Mouse (Mus musculus): Measurements from ENCODE around the gene Fmn2.

Gene Fmn2

DNA sequence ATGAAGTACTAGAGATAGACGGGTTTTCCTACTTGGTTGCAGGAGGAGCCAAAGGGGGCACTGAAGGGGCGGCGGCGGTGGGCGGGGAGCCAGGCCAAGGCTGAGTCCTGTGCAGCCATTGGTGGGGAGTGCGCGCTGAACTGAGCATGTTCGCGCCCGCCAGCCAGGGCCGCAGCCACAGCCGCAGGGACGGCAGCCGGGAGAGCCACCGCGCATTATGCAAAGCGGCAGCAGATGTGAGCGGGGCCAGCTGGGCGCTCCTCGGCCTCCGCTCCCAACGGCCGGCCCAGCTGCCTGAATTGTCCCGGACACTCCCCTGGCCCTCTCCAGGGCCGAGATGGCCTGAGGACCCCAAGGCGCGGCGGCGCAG is at the start of gene Fmn2:
Fmn2 (plus strand) TSS at position 165 of the 370 bp plus-strand sequence.
- DNase-seq, result peak; percentile 78 to 81

DNA sequence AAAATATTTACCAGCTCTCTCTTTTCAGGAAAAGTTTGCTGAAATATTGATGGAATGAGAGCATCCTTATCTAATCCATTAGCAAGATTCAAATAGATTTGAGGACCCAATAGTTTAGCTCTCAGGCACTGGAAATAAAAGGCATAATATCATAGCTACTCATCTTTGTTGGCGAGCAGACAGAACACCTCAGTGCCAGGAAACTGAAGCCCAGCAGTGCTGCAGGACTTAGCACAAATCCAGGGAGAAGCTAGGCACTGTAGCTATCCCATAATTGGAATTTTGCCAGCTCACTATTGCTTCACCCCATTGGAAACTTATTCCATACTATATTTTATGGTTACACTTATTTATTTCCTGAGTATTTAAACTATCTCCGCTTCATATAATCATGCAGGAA is 46.5 kb upstream of the Fmn2 start:
- DNase-seq, result no peak

DNA sequence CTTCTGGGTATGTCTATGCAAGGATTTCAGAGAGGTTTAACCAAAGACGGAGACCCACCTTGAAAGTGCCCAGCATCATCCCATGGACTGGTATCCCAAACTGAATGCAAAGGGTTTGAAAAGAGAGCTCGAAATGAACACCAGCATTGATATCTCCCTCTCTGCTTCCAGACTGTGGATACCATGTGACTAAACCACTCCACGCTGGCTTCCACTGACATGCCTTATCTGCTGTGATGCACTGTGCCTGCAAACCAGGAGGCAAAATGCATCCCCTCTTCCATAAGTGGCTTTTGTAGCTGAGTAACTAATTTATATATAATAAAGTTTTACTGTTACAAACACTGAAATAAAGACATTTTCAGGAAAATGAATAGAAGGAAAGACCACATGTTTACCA is 36.2 kb upstream of the Fmn2 start:
- no peak for DNase-seq

DNA sequence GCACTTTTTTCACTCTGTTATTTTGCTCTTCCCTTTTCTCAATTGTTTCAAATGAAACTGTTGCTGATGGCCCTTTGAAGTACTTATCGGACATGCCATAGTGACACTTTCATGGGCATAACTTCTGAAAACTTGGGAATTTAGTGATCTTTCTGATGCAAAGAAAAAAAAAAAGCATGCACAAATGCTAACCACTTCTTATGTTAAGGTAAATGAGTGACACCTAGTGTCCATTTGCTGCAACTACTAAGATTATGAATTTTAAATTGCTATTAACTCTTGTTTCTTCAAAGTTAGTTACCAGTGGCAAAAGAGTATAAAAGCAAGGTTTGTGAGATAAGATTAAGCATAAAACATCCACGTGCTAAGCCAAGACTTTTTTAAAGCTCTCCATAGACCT is 35.4 kb upstream of the Fmn2 start:
- DNase-seq, result no peak

DNA sequence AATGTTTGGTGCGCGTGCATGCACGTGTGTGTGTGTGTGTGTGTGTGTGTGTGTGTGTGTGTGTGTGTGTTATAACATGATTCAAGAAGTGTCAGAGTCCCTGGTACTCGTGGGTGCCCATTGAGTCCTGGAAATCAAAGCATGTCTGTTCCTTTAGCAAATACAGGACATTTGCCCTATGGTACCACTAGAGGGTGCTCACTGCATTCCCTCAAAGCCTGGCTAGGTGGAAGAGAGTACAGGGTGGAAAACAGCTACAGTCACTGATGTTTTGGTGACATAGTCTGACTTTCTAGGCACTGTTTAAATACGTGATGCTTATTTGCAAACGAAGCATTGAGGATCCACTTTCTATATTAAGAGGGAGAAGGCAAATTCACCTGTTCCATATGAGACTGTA is 31.9 kb upstream of the Fmn2 start:
- DNase-seq, result peak; percentile 23 to 42

DNA sequence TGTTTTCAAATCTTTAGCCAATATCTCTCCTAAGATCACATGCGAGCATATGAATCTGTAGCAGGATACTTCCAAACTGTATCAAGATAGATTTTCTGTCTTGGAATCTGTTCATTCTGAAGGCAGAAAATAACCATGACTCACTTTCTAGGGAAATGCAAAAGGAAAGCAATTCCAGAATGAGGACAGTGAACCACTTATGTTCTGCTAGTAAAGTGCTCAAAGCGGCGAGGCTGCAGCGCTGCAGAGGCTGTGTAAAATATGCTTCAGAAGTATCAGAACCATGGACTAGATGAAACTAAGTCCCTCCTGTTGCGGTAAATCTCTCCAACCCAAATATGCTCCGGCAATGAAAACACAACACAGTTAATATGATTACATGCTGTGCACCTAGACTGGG is 19.1 kb upstream of the Fmn2 start:
- DNase-seq, result no peak

DNA sequence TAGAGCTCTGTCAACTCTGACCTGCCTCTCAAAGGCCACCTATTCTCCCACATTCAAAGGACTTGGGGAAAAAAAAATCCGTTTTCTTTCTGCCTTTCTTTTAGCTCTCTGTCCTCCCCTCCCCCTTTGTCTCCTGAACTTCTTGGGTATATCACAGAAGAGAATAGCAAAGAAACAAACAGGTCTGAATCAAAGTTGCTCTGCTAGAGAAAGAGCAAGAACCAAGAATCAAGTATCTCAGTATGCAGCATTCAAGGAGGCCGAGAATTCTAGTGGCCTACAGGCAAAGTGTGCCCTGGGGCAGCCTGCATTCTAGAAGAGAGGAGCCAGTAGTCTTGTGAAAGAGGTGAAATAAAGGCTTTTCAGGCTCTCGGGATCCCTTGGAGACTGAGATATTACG is 1.6 kb upstream of the Fmn2 start:
- DNase-seq, result no peak

DNA sequence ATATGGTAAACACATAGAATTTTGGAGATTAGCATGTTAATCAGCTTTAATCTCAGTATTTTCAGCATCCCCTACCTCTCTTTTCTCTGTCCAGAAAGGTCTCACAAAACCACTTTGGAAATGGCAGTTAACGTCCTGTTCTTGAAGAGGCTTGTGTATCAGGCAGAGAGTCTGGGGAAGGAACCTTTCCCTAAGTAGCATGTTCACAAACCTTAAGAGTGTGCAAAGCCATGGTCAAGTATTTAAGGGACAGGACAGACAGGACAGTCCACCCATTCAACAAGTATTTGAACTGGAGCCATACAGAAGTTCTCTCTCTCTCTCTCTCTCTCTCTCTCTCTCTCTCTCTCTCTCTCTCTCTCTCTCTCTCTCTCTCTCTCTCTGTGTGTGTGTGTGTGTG is 614 bp upstream of the Fmn2 start:
- no peak for DNase-seq

DNA sequence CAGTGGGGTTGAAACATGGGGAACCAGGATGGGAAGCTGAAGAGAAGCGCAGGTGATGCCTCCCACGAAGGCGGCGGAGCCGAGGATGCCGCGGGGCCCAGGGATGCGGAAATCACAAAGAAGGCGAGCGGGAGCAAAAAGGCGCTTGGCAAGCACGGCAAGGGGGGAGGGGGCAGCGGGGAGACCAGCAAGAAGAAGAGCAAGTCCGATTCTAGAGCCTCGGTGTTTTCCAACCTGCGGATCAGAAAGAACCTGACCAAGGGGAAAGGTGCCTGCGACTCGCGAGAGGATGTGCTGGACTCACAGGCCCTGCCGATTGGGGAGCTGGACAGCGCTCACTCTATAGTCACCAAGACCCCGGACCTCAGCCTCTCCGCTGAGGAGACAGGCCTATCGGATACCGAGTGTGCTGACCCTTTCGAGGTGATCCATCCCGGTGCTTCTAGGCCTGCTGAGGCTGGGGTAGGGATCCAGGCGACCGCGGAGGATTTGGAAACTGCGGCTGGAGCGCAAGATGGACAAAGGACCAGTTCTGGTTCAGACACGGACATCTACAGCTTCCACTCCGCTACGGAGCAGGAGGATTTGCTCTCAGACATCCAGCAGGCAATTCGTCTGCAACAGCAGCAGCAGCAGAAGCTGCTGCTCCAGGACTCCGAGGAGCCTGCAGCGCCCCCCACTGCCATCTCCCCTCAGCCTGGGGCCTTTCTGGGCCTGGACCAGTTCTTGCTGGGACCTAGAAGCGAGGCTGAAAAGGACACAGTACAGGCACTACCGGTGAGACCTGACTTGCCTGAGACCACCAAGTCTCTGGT is 613 bp downstream of the Fmn2 start:
- peak; percentile 65 to 67 for DNase-seq

DNA sequence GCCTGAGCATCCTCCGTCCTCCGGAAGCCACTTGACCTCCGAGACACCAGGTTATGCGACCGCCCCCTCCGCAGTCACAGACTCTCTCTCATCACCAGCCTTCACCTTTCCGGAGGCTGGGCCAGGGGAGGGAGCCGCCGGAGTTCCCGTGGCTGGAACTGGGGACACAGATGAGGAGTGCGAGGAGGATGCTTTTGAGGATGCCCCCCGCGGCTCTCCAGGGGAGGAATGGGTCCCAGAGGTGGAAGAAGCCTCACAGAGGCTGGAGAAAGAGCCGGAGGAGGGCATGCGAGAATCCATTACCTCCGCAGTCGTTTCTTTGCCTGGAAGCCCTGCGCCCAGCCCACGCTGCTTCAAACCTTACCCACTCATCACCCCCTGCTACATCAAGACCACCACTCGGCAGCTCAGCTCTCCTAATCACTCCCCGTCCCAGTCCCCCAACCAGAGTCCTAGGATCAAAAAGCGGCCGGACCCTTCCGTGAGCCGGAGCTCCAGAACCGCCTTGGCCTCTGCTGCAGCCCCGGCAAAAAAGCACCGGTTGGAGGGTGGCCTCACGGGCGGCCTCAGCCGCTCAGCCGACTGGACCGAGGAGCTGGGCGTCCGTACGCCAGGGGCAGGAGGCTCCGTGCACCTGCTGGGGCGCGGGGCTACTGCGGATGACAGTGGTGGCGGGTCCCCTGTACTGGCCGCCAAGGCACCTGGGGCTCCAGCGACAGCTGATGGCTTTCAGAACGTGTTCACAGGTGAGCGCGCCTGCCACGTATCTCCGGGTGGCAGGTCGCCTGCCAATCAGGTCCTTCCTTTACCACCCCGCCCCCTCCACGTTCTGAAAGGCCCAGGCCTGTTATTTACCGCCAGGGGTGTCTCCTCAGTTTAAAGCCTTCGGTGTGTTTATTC is 1.5 kb downstream of the Fmn2 start:
- peak; percentile 86 to 88 for DNase-seq

DNA sequence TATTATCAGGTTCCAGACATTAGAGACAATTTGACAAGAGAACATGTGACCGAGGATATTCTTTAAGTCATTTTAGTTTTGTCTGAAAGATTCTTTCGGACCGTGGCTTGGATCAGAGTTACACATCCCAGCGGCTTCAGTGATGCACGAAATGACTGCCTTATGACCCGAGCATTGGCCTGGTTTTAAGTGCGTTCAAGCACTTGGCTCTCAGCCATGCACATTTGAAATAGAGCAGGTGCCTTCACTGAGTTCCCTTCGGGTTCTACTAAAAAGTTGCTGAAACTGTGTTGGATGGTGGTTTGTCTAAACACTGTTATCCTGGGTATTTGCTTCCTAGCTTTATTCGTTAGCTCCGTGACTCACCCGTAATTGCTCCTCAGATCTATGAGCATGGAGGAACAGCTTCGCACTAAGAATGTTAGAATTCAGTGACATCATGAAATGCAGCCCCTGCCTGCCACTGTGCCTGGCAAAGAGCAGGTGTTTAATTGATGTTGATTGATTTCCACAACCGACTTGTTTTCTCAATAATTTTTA is 7.0 kb downstream of the Fmn2 start:
- peak; percentile 31 to 49 for DNase-seq

DNA sequence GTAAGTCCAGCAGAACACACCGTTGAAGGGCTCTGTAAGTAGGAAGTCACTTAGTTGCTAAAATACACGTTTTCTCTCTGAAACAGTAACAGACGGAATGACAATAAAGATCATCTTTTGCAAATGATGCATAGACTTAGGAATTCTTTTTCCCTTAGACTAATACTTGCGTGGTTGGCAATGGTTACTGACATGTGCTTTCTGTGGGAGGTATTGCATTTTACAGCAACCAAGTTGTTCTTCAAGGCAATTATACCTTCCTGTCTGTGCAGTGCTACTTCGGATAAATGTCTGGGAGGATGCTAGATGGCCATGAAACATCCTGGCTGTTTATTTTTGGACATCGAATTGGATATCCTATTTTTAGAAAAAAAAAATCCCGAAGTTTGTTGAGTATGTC is 11.8 kb downstream of the Fmn2 start:
- DNase-seq, result no peak

DNA sequence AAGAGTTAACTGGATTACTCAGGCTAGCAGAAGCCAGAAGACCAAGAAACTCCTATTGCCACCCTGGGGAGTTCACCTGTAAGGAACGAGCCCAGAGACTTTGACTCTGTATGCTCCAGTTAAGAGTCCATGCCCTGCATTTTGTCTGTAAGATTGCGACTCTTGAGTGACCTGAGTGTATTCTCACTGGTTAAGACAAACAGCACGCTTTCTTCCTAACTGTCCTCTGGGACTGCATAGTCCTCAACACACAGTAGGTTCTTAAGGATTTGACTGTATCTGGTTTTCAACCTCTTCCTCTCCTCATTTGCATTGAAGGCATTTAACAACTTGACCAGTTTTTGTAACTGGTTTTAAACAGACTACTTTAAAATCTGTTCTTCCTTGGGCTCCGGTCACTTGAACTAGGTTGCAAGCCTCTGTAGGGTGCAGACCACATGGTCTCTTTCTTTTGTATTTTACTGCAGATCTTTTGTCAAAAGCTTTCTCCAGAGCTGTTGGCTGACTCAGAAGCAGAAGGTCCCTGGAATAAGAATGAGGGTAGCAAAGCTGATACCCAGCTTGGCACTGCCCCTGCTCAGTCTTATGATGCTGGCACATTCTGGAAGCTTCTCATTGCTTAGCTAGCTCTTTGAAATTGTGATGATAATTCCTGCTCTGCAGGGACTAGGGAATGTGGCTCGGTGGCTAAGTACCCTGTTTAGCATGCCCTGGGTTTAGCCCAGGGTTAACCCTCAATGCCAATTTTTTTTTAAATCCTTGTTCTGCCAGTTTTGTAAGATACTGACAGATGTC is 20.5 kb downstream of the Fmn2 start:
- peak; percentile 15 to 23 for DNase-seq

DNA sequence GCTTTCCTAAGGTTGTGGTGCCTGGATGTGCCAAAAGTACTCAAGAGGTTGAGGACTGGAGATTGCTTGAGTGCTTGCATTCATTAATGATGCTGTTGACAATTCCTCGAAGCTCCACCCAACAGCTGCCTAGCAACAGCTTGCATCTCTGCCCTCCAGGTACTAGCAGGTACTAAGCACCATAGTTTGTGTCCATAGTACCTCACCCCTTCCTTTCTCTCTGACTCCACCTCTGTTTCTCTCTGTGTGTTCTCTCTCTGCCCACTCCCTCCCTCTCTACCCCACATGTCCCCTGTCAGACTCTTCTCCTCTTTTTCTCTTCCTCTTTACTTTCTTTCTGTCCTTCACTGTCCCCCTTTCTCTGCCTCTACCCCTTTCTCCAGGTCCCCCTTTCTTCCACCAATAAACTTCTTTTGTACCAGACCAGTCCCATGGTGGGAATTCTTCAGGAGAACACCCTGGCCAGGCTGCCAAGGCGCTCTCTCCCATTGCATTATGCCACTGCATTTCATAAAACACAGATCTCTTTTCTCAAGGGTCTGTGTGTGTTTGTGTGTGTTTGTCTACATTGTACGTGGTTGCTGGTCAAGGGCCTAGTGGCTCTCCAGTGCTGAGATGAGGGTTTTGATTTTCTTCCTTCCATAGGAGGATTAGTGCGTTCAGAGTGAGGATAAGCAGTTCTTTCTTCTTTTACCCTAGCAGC is 21.3 kb downstream of the Fmn2 start:
- DNase-seq, result no peak

DNA sequence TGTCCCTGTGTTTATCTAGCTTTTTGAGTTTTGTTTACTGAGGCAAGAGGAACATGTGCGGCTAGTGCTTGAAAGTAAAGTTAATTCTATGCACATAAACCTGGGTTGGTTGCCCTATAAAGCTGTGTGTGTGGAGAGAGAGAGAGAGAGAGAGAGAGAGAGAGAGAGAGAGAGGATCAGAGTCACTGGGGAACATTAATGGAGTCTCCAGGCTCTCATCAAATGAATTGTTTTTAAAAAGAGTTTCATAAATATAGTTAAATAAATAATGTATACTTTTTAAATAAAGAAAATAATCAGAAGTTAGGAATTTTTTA is 21.8 kb downstream of the Fmn2 start:
- DNase-seq, result no peak

DNA sequence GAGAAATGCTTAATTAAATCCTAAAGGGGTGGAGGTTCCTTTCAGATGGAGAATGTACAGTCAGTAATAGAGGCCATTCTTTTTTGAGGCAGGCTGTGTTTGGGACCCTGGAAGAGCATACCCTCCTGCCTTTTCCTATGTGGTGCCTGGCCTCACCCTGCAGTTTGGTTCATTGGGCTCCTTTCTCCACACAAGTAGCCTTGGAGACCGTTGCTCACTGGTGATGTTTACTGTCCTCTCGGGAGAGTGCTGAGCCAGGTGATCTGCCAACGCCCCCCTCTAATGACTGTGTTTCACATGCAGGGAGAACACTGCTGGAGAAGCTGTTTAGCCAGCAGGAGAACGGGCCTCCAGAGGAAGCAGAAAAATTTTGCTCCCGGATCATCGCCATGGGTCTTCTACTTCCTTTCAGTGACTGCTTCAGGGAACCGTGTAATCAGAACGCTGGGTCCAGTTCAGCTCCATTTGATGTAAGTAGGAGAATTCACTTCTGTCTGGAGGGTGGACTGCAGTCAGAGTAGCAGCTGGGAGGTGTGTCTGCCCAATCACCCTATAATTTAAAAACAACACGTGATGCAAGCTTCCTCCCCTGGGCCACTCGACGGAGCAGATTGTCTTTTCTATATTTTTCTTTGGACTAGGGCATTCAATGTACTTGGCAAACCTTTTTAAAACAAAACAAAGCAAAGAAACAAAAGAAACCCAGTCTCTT is 35.3 kb downstream of the Fmn2 start:
- no peak for DNase-seq

DNA sequence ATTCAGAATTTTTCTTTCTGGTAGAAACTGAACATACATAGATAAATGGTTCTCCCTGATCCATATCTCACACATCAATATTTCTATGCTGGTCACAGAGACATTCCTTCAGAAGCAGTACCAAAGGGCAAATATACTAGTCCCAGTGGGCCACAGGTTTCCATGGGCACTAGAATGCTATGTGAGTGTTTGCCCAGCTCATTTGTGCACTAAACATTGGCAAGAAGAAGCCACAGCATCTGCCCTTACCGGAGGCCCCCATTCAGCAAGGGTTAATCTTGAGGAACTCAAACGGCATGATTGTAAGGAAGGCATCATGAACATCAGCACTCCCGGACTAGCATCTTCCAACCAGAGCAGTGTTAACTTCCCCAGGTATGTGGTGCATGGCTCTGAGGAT is 35.9 kb downstream of the Fmn2 start:
- DNase-seq, result no peak

DNA sequence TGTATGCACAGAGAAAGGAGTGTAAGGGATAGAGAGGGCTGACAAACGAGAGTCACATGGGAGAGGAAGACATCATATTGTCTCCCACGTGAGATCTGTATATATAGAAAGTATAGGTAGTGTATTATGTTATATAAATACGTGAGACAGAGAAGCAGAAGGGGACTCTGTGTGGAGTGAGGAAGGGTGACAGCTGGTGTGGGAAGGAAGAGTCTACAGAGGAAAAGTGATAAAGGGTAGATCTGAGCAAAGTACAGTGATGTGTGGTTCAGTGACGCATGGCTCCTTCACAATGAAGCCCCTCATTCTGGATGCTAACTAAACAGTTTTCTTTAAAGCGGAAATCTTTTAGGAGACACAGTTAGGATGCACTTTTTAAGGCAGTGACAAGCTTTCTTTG is 46.7 kb downstream of the Fmn2 start:
- DNase-seq, result no peak

DNA sequence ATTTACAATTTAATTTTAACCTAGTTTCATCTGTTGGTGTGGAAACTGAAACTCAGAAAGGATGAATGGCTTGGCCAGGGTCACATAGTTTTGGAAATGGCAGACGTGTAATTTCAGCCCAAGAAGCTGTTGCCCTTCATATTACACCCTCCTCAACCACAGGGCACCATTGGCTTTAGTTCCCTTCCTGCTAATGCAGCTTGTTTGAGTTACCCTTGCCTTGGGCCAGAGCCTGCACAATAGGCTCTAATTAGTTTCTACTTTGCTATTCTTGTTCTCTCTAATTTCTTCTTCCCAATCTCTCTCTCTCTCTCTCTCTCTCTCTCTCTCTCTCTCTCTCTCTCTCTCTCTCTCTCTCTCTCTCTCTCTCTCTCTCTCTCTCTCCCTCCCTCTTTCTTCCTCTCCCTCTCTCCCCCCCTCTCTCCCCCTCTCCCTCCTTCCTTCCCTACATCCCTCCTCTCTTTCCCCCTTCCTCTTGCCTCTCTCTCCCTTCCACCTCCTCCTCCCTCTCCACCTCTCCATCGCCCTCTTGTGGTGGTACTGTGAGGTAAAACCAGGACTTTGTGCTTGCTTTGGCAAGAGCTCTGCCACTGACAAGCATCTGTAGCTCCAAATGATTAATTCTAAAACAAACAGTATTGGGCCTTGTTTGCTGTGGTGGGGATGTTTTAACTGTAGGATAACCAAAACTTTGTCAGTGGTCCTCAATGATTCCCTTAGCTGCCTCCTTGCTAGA is 51.8 kb downstream of the Fmn2 start:
- peak; percentile 60 to 62 for DNase-seq

DNA sequence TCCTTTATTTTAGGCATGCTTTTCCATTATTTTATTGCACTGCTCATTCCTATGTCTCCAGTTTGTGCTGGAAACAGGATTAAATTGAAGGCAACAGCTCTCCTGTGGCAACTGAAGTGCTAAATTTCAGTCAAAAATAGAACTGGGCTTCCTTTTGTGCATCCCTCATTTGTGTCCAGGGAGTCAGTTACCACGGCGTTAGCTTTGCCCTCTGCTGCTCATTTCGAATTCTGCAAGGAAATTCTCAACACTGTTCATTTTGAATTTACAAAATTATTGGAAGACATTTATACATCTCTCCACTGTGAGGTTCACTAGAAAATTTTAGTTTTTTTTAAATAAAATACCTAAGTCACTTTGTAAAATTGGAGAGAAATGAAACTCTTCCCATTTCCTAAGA is 53.8 kb downstream of the Fmn2 start:
- DNase-seq, result no peak

DNA sequence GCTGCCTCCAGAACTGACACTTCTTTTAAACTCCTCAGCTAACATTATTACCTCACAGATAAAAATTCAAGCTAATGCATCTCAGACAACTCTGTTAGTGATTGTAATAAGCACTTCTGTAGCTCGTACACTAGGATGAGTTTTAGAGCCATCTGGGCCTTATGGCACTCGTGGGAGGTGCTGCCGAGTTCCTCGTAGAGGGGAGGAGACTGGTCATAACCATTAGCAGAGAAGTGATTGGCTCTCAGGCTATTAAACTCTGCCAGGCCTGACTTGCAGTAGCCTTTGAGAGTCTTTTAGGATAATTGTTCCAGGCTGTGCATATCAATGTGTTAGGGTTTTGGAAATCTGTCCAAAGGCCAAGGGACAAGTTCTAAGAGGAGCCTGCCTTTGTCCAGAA is 55.6 kb downstream of the Fmn2 start:
- no peak for DNase-seq

Data from cerebellum, postnatal 36 days (tissue).